Mouse (Mus musculus): ENCODE measurements around the gene Serpina10. TPM values are rescaled to one million over a fixed set of nuclear protein-coding genes. Genes with fewer than 3 reads are reported as not detected.
A peak's percentile ranks its signal among the peaks of the same experiment; 100 is the strongest.
"Not testable (repeated sequence)": the region's sequence is repeated elsewhere in the genome, so short reads cannot be mapped to it uniquely, and the experiment has no call there.

Serpina10 gene
- polyA plus RNA-seq, 2 experiments, result not detected

- Histone ChIP-seq H3K27me3 (ENCODE audit: control insufficient read depth, insufficient read depth, low read length) (no peaks in the 10 kb centered on the region), H3K4me2 (replicated peaks; ENCODE audit: low read depth, low read length, severe bottlenecking) (no peak overlapping the region), H3K4me1 (ENCODE audit: control insufficient read depth, insufficient read depth, low read length) (no peaks in the 10 kb centered on the region), H3K9ac (ENCODE audit: low read depth, low read length, severe bottlenecking) (no peak overlapping the region), H3K36me3 (ENCODE audit: control insufficient read depth, insufficient read depth, low read length) (no peaks in the 10 kb centered on the region), H3K9me3 (ENCODE audit: control insufficient read depth, low read length) (no peaks in the 10 kb centered on the region), H3K27ac (replicated peaks; ENCODE audit: low read depth, low read length) (no peak overlapping the region), H3K4me3 (replicated peaks; ENCODE audit: low read length) (no peak overlapping the region)
- TF ChIP-seq POLR2A (IDR thresholded peaks at IDR 0.05; ENCODE audit: borderline replicate concordance, extremely low read depth, insufficient read depth, insufficient read length), result no peak
- DNase-seq (ENCODE audit: low spot score) (peak; percentile 15), ATAC-seq (ENCODE audit: low FRiP score, low read depth) (no peak)
- 72% methylated on average over 5 of the region's 5 CpGs for WGBS
Measured at GRCm38 (mm10) chr12:103670344-103670743, 39.1 kb upstream of the Serpina10 start.

- Histone ChIP-seq H3K27ac (replicated peaks; ENCODE audit: low read depth, low read length) (no peak overlapping the region), H3K4me3 (replicated peaks; ENCODE audit: low read length) (no peak overlapping the region), H3K27me3 (ENCODE audit: control insufficient read depth, insufficient read depth, low read length) (no peaks in the 10 kb centered on the region), H3K9me3 (ENCODE audit: control insufficient read depth, low read length) (no peaks in the 10 kb centered on the region), H3K4me2 (replicated peaks; ENCODE audit: low read depth, low read length, severe bottlenecking) (no peak overlapping the region), H3K4me1 (ENCODE audit: control insufficient read depth, insufficient read depth, low read length) (no peaks in the 10 kb centered on the region), H3K9ac (ENCODE audit: low read depth, low read length, severe bottlenecking) (no peak overlapping the region), H3K36me3 (ENCODE audit: control insufficient read depth, insufficient read depth, low read length) (no peaks in the 10 kb centered on the region)
- 91% methylated on average over 3 of the region's 3 CpGs for WGBS
- no peak for TF ChIP-seq POLR2A (IDR thresholded peaks at IDR 0.05; ENCODE audit: borderline replicate concordance, extremely low read depth, insufficient read depth, insufficient read length)
- DNase-seq (ENCODE audit: low spot score) (no peak), ATAC-seq (ENCODE audit: low FRiP score, low read depth) (no peak)
Measured at GRCm38 (mm10) chr12:103665286-103665685, 34.0 kb upstream of the Serpina10 start.

DNA sequence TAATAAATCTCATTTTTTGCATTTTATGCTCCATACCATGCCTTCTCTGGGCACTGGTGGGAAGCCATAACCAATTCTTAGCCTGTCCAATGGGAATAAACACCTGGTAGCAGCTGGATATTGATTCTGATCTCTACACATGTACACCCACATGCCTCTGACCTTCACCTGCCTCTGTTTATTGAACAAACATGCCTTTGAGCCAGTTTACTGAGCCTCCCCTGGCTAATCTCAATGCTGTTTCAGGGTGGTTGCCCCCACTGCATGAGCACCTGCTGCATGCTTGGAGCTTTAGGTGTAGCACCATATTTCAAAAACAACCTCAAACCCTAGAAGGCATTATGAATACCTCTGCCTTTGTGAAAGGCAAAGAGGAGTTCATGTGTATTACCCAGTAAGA is 30.8 kb upstream of the Serpina10 start:
- not testable (repeated sequence) for H3K4me1 ChIP-seq (ENCODE audit: control insufficient read depth, insufficient read depth, low read length); H3K4me3 ChIP-seq (replicated peaks; ENCODE audit: low read length); H3K27me3 ChIP-seq (ENCODE audit: control insufficient read depth, insufficient read depth, low read length); H3K4me2 ChIP-seq (replicated peaks; ENCODE audit: low read depth, low read length, severe bottlenecking); H3K9ac ChIP-seq (ENCODE audit: low read depth, low read length, severe bottlenecking); H3K36me3 ChIP-seq (ENCODE audit: control insufficient read depth, insufficient read depth, low read length); H3K27ac ChIP-seq (replicated peaks; ENCODE audit: low read depth, low read length); DNase-seq (ENCODE audit: low spot score); ATAC-seq (ENCODE audit: low FRiP score, low read depth); H3K9me3 ChIP-seq (ENCODE audit: control insufficient read depth, low read length)

- Histone ChIP-seq H3K27me3 (ENCODE audit: control insufficient read depth, insufficient read depth, low read length) (no peaks in the 10 kb centered on the region), H3K36me3 (ENCODE audit: control insufficient read depth, insufficient read depth, low read length) (no peaks in the 10 kb centered on the region), H3K4me3 (replicated peaks; ENCODE audit: low read length) (no peak overlapping the region), H3K9ac (ENCODE audit: low read depth, low read length, severe bottlenecking) (no peak overlapping the region), H3K27ac (replicated peaks; ENCODE audit: low read depth, low read length) (no peak overlapping the region), H3K4me2 (replicated peaks; ENCODE audit: low read depth, low read length, severe bottlenecking) (no peak overlapping the region), H3K9me3 (ENCODE audit: control insufficient read depth, low read length) (no peaks in the 10 kb centered on the region), H3K4me1 (ENCODE audit: control insufficient read depth, insufficient read depth, low read length) (no peaks in the 10 kb centered on the region)
- TF ChIP-seq POLR2A (IDR thresholded peaks at IDR 0.05; ENCODE audit: borderline replicate concordance, extremely low read depth, insufficient read depth, insufficient read length), result no peak
- DNase-seq (ENCODE audit: low spot score) (no peak), ATAC-seq (ENCODE audit: low FRiP score, low read depth) (no peak)
- WGBS, result 84% methylated on average over 5 of the region's 5 CpGs
Measured at GRCm38 (mm10) chr12:103660076-103660475, 28.8 kb upstream of the Serpina10 start.

DNA sequence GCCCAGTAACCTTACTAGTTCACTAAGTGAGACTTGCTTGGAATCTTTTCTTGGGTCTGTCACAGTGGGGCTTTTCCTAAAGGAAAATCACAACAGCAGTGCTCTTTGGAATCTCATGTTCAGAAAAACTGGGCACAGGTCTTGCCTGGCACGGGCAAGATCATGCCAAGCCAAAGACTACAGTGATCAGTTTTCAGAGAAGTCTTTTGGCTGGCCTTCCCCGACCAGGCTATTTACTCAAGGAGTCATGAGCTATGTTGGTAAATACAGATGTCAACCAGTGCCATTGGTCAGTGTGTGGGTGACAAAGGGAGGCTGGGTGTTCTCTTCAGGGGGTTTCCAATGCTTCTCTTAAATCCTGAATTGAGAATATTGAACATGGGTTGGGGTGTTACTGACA is 27.9 kb upstream of the Serpina10 start:
- Histone ChIP-seq H3K27ac (replicated peaks; ENCODE audit: low read depth, low read length) (no peak overlapping the region), H3K9ac (ENCODE audit: low read depth, low read length, severe bottlenecking) (no peak overlapping the region), H3K4me1 (ENCODE audit: control insufficient read depth, insufficient read depth, low read length) (no peaks in the 10 kb centered on the region), H3K36me3 (ENCODE audit: control insufficient read depth, insufficient read depth, low read length) (no peaks in the 10 kb centered on the region), H3K4me2 (replicated peaks; ENCODE audit: low read depth, low read length, severe bottlenecking) (no peak overlapping the region), H3K9me3 (ENCODE audit: control insufficient read depth, low read length) (no peaks in the 10 kb centered on the region), H3K27me3 (ENCODE audit: control insufficient read depth, insufficient read depth, low read length) (no peaks in the 10 kb centered on the region), H3K4me3 (replicated peaks; ENCODE audit: low read length) (no peak overlapping the region)
- TF ChIP-seq POLR2A (IDR thresholded peaks at IDR 0.05; ENCODE audit: borderline replicate concordance, extremely low read depth, insufficient read depth, insufficient read length), result no peak
- DNase-seq (ENCODE audit: low spot score), result no peak
- WGBS, result 81% methylated on average over 2 of the region's 2 CpGs
- no peak for ATAC-seq (ENCODE audit: low FRiP score, low read depth)

- Histone ChIP-seq H3K4me3 (replicated peaks; ENCODE audit: low read length) (no peak overlapping the region), H3K27me3 (ENCODE audit: control insufficient read depth, insufficient read depth, low read length) (no peaks in the 10 kb centered on the region), H3K9me3 (ENCODE audit: control insufficient read depth, low read length) (no peaks in the 10 kb centered on the region), H3K4me2 (replicated peaks; ENCODE audit: low read depth, low read length, severe bottlenecking) (no peak overlapping the region), H3K36me3 (ENCODE audit: control insufficient read depth, insufficient read depth, low read length) (no peaks in the 10 kb centered on the region), H3K9ac (ENCODE audit: low read depth, low read length, severe bottlenecking) (no peak overlapping the region), H3K27ac (replicated peaks; ENCODE audit: low read depth, low read length) (no peak overlapping the region), H3K4me1 (ENCODE audit: control insufficient read depth, insufficient read depth, low read length) (no peaks in the 10 kb centered on the region)
- no peak for TF ChIP-seq POLR2A (IDR thresholded peaks at IDR 0.05; ENCODE audit: borderline replicate concordance, extremely low read depth, insufficient read depth, insufficient read length)
- DNase-seq (ENCODE audit: low spot score) (no peak), ATAC-seq (ENCODE audit: low FRiP score, low read depth) (no peak)
- WGBS, result 82% methylated on average over 10 of the region's 10 CpGs
Measured at GRCm38 (mm10) chr12:103657991-103658390, 26.7 kb upstream of the Serpina10 start.

All from limb, embryonic 14.5 days (tissue).